Mouse (Mus musculus): ENCODE measurements at regions not wholly inside any gene's neighbourhood (a gene's known extent, or its start where the extent isn't known, plus 50 kb on each side); places are given as distances from the start of the nearest gene placed in this dataset.
"Not testable (repeated sequence)": the region's sequence is repeated elsewhere in the genome, so short reads cannot be mapped to it uniquely, and the experiment has no call there.

- no peaks in the 10 kb centered on the region for H3K27me3 ChIP-seq (ENCODE audit: control insufficient read depth, insufficient read depth, low read length)
- H3K9ac ChIP-seq (ENCODE audit: low read depth, low read length, severe bottlenecking), result no peak overlapping the region
- no peak for ATAC-seq (ENCODE audit: low FRiP score, low read depth)
- no peak for DNase-seq (ENCODE audit: low spot score)
- H3K27ac ChIP-seq (replicated peaks; ENCODE audit: low read depth, low read length), result no peak overlapping the region
- no peaks in the 10 kb centered on the region for H3K9me3 ChIP-seq (ENCODE audit: control insufficient read depth, low read length)
- 83% methylated on average over 4 of the region's 4 CpGs for WGBS
- no peaks in the 10 kb centered on the region for H3K36me3 ChIP-seq (ENCODE audit: control insufficient read depth, insufficient read depth, low read length)
- no peak overlapping the region for H3K4me2 ChIP-seq (replicated peaks; ENCODE audit: low read depth, low read length, severe bottlenecking)
- H3K4me1 ChIP-seq (ENCODE audit: control insufficient read depth, insufficient read depth, low read length), result no peaks in the 10 kb centered on the region
- TF ChIP-seq POLR2A (IDR thresholded peaks at IDR 0.05; ENCODE audit: borderline replicate concordance, extremely low read depth, insufficient read depth, insufficient read length), result no peak
- no peak overlapping the region for H3K4me3 ChIP-seq (replicated peaks; ENCODE audit: low read length)
Measured at GRCm38 (mm10) chr16:51041311-51041710, 450.4 kb upstream of the Ccdc54 start.

DNA sequence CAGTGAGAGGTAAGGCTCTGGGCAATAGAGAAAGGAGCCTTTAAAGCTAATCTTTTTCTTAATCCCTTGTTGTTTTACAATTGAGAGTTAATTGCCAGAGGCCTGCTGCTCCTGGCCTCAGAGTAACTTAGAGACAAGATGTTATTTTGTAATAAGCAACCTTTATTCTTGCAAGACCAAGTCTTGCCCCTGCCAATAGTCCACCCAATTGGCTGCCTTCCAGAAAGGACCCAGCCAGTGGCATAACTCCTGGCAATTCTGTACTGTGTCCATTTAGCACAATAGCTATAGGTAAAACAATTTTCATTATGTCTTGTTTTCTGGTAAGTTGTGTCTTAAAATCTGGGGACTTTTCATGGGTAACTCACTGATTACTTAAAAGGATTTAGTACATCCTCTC is 411.9 kb upstream of the Ccdc54 start:
- Histone ChIP-seq H3K27me3 (ENCODE audit: control insufficient read depth, insufficient read depth, low read length) (no peaks in the 10 kb centered on the region), H3K36me3 (ENCODE audit: control insufficient read depth, insufficient read depth, low read length) (no peaks in the 10 kb centered on the region), H3K9ac (ENCODE audit: low read depth, low read length, severe bottlenecking) (no peak overlapping the region), H3K4me3 (replicated peaks; ENCODE audit: low read length) (no peak overlapping the region), H3K27ac (replicated peaks; ENCODE audit: low read depth, low read length) (no peak overlapping the region), H3K9me3 (ENCODE audit: control insufficient read depth, low read length) (no peaks in the 10 kb centered on the region), H3K4me2 (replicated peaks; ENCODE audit: low read depth, low read length, severe bottlenecking) (no peak overlapping the region), H3K4me1 (ENCODE audit: control insufficient read depth, insufficient read depth, low read length) (no peaks in the 10 kb centered on the region)
- DNase-seq (ENCODE audit: low spot score) (no peak), ATAC-seq (ENCODE audit: low FRiP score, low read depth) (no peak)
- no peak for TF ChIP-seq POLR2A (IDR thresholded peaks at IDR 0.05; ENCODE audit: borderline replicate concordance, extremely low read depth, insufficient read depth, insufficient read length)

- Histone ChIP-seq H3K4me3 (replicated peaks; ENCODE audit: low read length) (no peak overlapping the region), H3K27me3 (ENCODE audit: control insufficient read depth, insufficient read depth, low read length) (no peaks in the 10 kb centered on the region), H3K4me1 (ENCODE audit: control insufficient read depth, insufficient read depth, low read length) (no peaks in the 10 kb centered on the region), H3K36me3 (ENCODE audit: control insufficient read depth, insufficient read depth, low read length) (no peaks in the 10 kb centered on the region), H3K27ac (replicated peaks; ENCODE audit: low read depth, low read length) (no peak overlapping the region), H3K9ac (ENCODE audit: low read depth, low read length, severe bottlenecking) (no peak overlapping the region), H3K9me3 (ENCODE audit: control insufficient read depth, low read length) (no peaks in the 10 kb centered on the region), H3K4me2 (replicated peaks; ENCODE audit: low read depth, low read length, severe bottlenecking) (no peak overlapping the region)
- TF ChIP-seq POLR2A (IDR thresholded peaks at IDR 0.05; ENCODE audit: borderline replicate concordance, extremely low read depth, insufficient read depth, insufficient read length), result no peak
- no peak for ATAC-seq (ENCODE audit: low FRiP score, low read depth)
- no peak for DNase-seq (ENCODE audit: low spot score)
- 93% methylated on average over 2 of the region's 2 CpGs for WGBS
Measured at GRCm38 (mm10) chr16:50964395-50964794, 373.4 kb upstream of the Ccdc54 start.

DNA sequence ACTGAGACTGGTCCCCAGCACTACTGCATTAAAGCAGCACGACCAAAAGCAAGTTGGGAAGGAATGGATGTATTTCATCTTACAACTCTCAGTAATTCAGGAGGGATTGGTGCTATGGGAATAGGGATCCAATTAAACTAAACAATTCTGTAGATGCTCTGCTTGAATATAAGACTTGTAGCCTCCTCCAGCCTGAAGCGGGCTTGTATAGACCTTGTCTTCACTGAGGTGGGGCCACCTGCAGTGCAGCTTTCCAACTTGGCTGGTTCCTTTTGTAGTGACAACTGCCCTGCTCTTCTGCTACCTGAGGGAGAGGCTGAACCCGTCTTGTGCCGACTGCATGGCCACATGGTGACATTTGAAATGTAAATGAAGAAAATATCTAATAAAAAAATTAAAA is 353.1 kb upstream of the Ccdc54 start:
- no peak for TF ChIP-seq POLR2A (IDR thresholded peaks at IDR 0.05; ENCODE audit: borderline replicate concordance, extremely low read depth, insufficient read depth, insufficient read length)
- Histone ChIP-seq H3K4me2 (replicated peaks; ENCODE audit: low read depth, low read length, severe bottlenecking) (no peak overlapping the region), H3K36me3 (ENCODE audit: control insufficient read depth, insufficient read depth, low read length) (no peaks in the 10 kb centered on the region), H3K27ac (replicated peaks; ENCODE audit: low read depth, low read length) (no peak overlapping the region), H3K4me3 (replicated peaks; ENCODE audit: low read length) (no peak overlapping the region), H3K9me3 (ENCODE audit: control insufficient read depth, low read length) (no peaks in the 10 kb centered on the region), H3K9ac (ENCODE audit: low read depth, low read length, severe bottlenecking) (no peak overlapping the region), H3K27me3 (ENCODE audit: control insufficient read depth, insufficient read depth, low read length) (no peaks in the 10 kb centered on the region), H3K4me1 (ENCODE audit: control insufficient read depth, insufficient read depth, low read length) (no peaks in the 10 kb centered on the region)
- 79% methylated on average over 4 of the region's 4 CpGs for WGBS
- ATAC-seq (ENCODE audit: low FRiP score, low read depth) (no peak), DNase-seq (ENCODE audit: low spot score) (no peak)

DNA sequence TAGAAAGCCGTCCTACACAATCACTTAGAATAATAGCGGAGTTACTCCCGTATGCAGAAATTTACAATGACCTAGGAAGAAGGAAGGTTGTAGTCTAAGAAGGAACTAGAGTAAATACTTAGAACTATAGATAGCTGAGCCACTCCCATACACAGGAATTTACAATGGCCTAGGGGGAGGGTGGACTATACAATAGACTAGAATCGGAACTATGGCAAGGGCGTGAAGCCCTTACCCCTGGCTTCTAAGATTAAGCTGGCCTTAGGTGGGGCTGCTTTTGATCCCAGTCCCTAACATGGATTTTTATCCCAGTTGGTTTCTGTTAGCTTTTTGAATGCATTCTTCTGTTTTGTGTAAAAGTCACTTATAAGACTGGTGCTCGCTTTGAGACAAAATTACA is 352.6 kb upstream of the Ccdc54 start:
- H3K27ac ChIP-seq (replicated peaks; ENCODE audit: low read depth, low read length); H3K4me3 ChIP-seq (replicated peaks; ENCODE audit: low read length); H3K27me3 ChIP-seq (ENCODE audit: control insufficient read depth, insufficient read depth, low read length); DNase-seq (ENCODE audit: low spot score); H3K36me3 ChIP-seq (ENCODE audit: control insufficient read depth, insufficient read depth, low read length); H3K9ac ChIP-seq (ENCODE audit: low read depth, low read length, severe bottlenecking); H3K9me3 ChIP-seq (ENCODE audit: control insufficient read depth, low read length); H3K4me1 ChIP-seq (ENCODE audit: control insufficient read depth, insufficient read depth, low read length); ATAC-seq (ENCODE audit: low FRiP score, low read depth); H3K4me2 ChIP-seq (replicated peaks; ENCODE audit: low read depth, low read length, severe bottlenecking): not testable (repeated sequence)
- WGBS, result 87% methylated on average over 6 of the region's 6 CpGs

- DNase-seq (ENCODE audit: low spot score), result no peak
- Histone ChIP-seq H3K4me1 (ENCODE audit: control insufficient read depth, insufficient read depth, low read length) (no peaks in the 10 kb centered on the region), H3K9me3 (ENCODE audit: control insufficient read depth, low read length) (no peaks in the 10 kb centered on the region), H3K9ac (ENCODE audit: low read depth, low read length, severe bottlenecking) (no peak overlapping the region), H3K36me3 (ENCODE audit: control insufficient read depth, insufficient read depth, low read length) (no peaks in the 10 kb centered on the region), H3K27ac (replicated peaks; ENCODE audit: low read depth, low read length) (no peak overlapping the region), H3K4me2 (replicated peaks; ENCODE audit: low read depth, low read length, severe bottlenecking) (no peak overlapping the region), H3K27me3 (ENCODE audit: control insufficient read depth, insufficient read depth, low read length) (no peaks in the 10 kb centered on the region), H3K4me3 (replicated peaks; ENCODE audit: low read length) (no peak overlapping the region)
- ATAC-seq (ENCODE audit: low FRiP score, low read depth), result no peak
- TF ChIP-seq POLR2A (IDR thresholded peaks at IDR 0.05; ENCODE audit: borderline replicate concordance, extremely low read depth, insufficient read depth, insufficient read length), result no peak
Measured at GRCm38 (mm10) chr16:50942291-50942690, 351.3 kb upstream of the Ccdc54 start.
